Mouse (Mus musculus) CH12.LX (cell line): ENCODE measurements around the gene Wwp2. TPM values are rescaled to one million over a fixed set of nuclear protein-coding genes. Genes with fewer than 3 reads are reported as not detected.
A peak's percentile ranks its signal among the peaks of the same experiment; 100 is the strongest.

Source experiments
- DNase-seq: peaks from one replicate; pipeline ENCODE4 v3.0.0-alpha.2; 2013; ENCODE audit errors: extremely low read depth
- H3K27ac ChIP-seq: 2 replicates; pipeline ENCODE4 v1.5.1; 2012; ENCODE audit warnings: low read depth, mild to moderate bottlenecking, control low read depth, moderate library complexity; ENCODE audit not compliant: insufficient read depth
- H3K27me3 ChIP-seq: replicated peaks from 2 replicates; pipeline ENCODE3; 2012; ENCODE audit warnings: inconsistent platforms
- H3K36me3 ChIP-seq, 2 experiments: replicated peaks in 1 of 2; 2 replicates each; pipeline versions ENCODE3 to v1.6.1; 2012; ENCODE audit warnings: inconsistent platforms in 1 of 2, low read length in 1 of 2, mild to moderate bottlenecking in 1 of 2, mixed read lengths in 1 of 2, moderate library complexity in 1 of 2; ENCODE audit not compliant: control insufficient read depth in 1 of 2, insufficient read depth in 1 of 2
- H3K4me1 ChIP-seq, 2 experiments: 2 replicates each; pipeline ENCODE4 v1.6.1; 2012; ENCODE audit warnings: inconsistent platforms in 1 of 2, moderate library complexity in 1 of 2; ENCODE audit not compliant: insufficient read depth in 2 of 2, control insufficient read depth in 1 of 2
- H3K4me2 ChIP-seq: 2 replicates; pipeline ENCODE4 v1.6.1; 2012; ENCODE audit warnings: low read depth, mild to moderate bottlenecking, control low read depth; ENCODE audit not compliant: poor library complexity, insufficient read depth, severe bottlenecking
- H3K4me3 ChIP-seq, 3 experiments: fragments of 150-350 bp in 1 of 3; sonication (generic) in 1 of 3; replicated peaks in 1 of 3; 2 replicates each; pipeline versions ENCODE3 to v1.5.1; 2011 to 2012; ENCODE audit warnings: low read depth in 2 of 3, low read length in 2 of 3, mild to moderate bottlenecking in 2 of 3, moderate library complexity in 2 of 3, control low read depth in 1 of 3, improper control_type of control experiment in 1 of 3, inconsistent platforms in 1 of 3, mixed read lengths in 1 of 3; ENCODE audit not compliant: poor library complexity in 1 of 3
- H3K79me2 ChIP-seq: replicated peaks from 2 replicates; pipeline ENCODE4 v1.6.1; 2012; ENCODE audit warnings: mild to moderate bottlenecking, moderate library complexity; ENCODE audit not compliant: control insufficient read depth, poor library complexity, insufficient read depth, severe bottlenecking; ENCODE audit errors: extremely low read depth
- H3K9ac ChIP-seq: 2 replicates; pipeline ENCODE4 v1.6.1; 2012; ENCODE audit warnings: low read depth, mild to moderate bottlenecking, control low read depth, moderate library complexity; ENCODE audit not compliant: insufficient read depth
- H3K9me3 ChIP-seq: replicated peaks from 2 replicates; pipeline ENCODE3; 2012; ENCODE audit warnings: low read length, inconsistent platforms, mixed read lengths
- BHLHE40 ChIP-seq: IDR thresholded peaks from 2 replicates; pipeline ENCODE4 v1.6.1; 2011; ENCODE audit warnings: mild to moderate bottlenecking, low read depth, low read length, improper control_type of control experiment
- CHD2 ChIP-seq: IDR thresholded peaks from 2 replicates; pipeline ENCODE4 v1.6.1; 2011; ENCODE audit warnings: low read length, improper control_type of control experiment
- CTCF ChIP-seq, 2 experiments: IDR thresholded peaks in 1 of 2; conservative IDR thresholded peaks in 1 of 2; 2 replicates each; pipeline ENCODE4 v1.5.1; 2011 to 2012; ENCODE audit warnings: low read depth in 2 of 2, low read length in 2 of 2, improper control_type of control experiment in 1 of 2, inconsistent platforms in 1 of 2, mild to moderate bottlenecking in 1 of 2, moderate library complexity in 1 of 2
- ELF1 ChIP-seq: IDR thresholded peaks from 2 replicates; pipeline ENCODE4 v1.6.1; 2014; ENCODE audit warnings: low read depth, mild to moderate bottlenecking, inconsistent platforms, low read length, improper control_type of control experiment
- EP300 ChIP-seq: IDR thresholded peaks from 2 replicates; pipeline ENCODE4 v1.6.1; 2011; ENCODE audit warnings: low read length, improper control_type of control experiment
- GABPA ChIP-seq: IDR thresholded peaks from 2 replicates; pipeline ENCODE4 v1.6.1; 2012; ENCODE audit warnings: low read depth, low read length, improper control_type of control experiment, inconsistent platforms; ENCODE audit not compliant: insufficient replicate concordance
- HCFC1 ChIP-seq: IDR thresholded peaks from 2 replicates; pipeline ENCODE4 v1.6.1; 2012; ENCODE audit warnings: low read depth, mild to moderate bottlenecking, inconsistent platforms, low read length, improper control_type of control experiment
- JUN ChIP-seq: IDR thresholded peaks from 2 replicates; pipeline ENCODE4 v1.6.1; 2011; ENCODE audit warnings: low read depth, mild to moderate bottlenecking, low read length, improper control_type of control experiment, moderate library complexity; ENCODE audit not compliant: insufficient read depth
- JUND ChIP-seq: conservative IDR thresholded peaks from 2 replicates; pipeline ENCODE4 v1.6.1; 2011; ENCODE audit warnings: low read depth, low read length, improper control_type of control experiment
- KAT2A ChIP-seq: IDR thresholded peaks from 2 replicates; pipeline ENCODE4 v1.6.1; 2012; ENCODE audit warnings: low read length, improper control_type of control experiment, inconsistent platforms; ENCODE audit not compliant: insufficient replicate concordance
- MAZ ChIP-seq: IDR thresholded peaks from 2 replicates; pipeline ENCODE4 v1.6.1; 2012; ENCODE audit warnings: low read depth, mild to moderate bottlenecking, inconsistent platforms, low read length, improper control_type of control experiment, moderate library complexity
- MEF2A ChIP-seq: IDR thresholded peaks from 2 replicates; pipeline ENCODE4 v1.6.1; 2014; ENCODE audit warnings: low read depth, mild to moderate bottlenecking, inconsistent platforms, low read length, improper control_type of control experiment, borderline replicate concordance
- MXI1 ChIP-seq: IDR thresholded peaks from 2 replicates; pipeline ENCODE4 v1.6.1; 2011; ENCODE audit warnings: mild to moderate bottlenecking, low read depth, low read length, improper control_type of control experiment
- MYC ChIP-seq: IDR thresholded peaks from 2 replicates; pipeline ENCODE4 v1.6.1; 2011; ENCODE audit warnings: low read depth, mild to moderate bottlenecking, improper control_type of control experiment, low read length
- NELFE ChIP-seq: IDR thresholded peaks from 2 replicates; pipeline ENCODE4 v1.6.1; 2011; ENCODE audit warnings: low read depth, low read length, improper control_type of control experiment
- NRF1 ChIP-seq: IDR thresholded peaks from 2 replicates; pipeline ENCODE4 v1.6.1; 2014; ENCODE audit warnings: low read depth, mild to moderate bottlenecking, inconsistent platforms, low read length, improper control_type of control experiment, moderate library complexity
- POLR2A ChIP-seq: IDR thresholded peaks from 2 replicates; pipeline ENCODE4 v1.6.1; 2011; ENCODE audit warnings: low read depth, mild to moderate bottlenecking, improper control_type of control experiment, low read length
- RAD21 ChIP-seq: IDR thresholded peaks from 2 replicates; pipeline ENCODE4 v1.6.1; 2011; ENCODE audit warnings: low read depth, mild to moderate bottlenecking, low read length, improper control_type of control experiment, moderate library complexity
- RCOR1 ChIP-seq: conservative IDR thresholded peaks from 2 replicates; pipeline ENCODE4 v1.6.1; 2012; ENCODE audit warnings: low read depth, mild to moderate bottlenecking, inconsistent platforms, low read length, improper control_type of control experiment
- SIN3A ChIP-seq: IDR thresholded peaks from 2 replicates; pipeline ENCODE4 v1.6.1; 2012; ENCODE audit warnings: low read length, improper control_type of control experiment, inconsistent platforms
- SMC3 ChIP-seq: IDR thresholded peaks from 2 replicates; pipeline ENCODE4 v1.6.1; 2011; ENCODE audit warnings: low read depth, low read length, improper control_type of control experiment
- TBP ChIP-seq: conservative IDR thresholded peaks from 2 replicates; pipeline ENCODE4 v1.6.1; 2011; ENCODE audit warnings: low read depth, low read length, improper control_type of control experiment
- TCF12 ChIP-seq: IDR thresholded peaks from 2 replicates; pipeline ENCODE4 v1.6.1; 2014; ENCODE audit warnings: low read depth, mild to moderate bottlenecking, inconsistent platforms, low read length, improper control_type of control experiment
- UBTF ChIP-seq: IDR thresholded peaks from 2 replicates; pipeline ENCODE4 v1.6.1; 2012; ENCODE audit warnings: low read depth, mild to moderate bottlenecking, inconsistent platforms, low read length, improper control_type of control experiment, moderate library complexity
- USF1 ChIP-seq: IDR thresholded peaks from 2 replicates; pipeline ENCODE4 v1.6.1; 2014; ENCODE audit warnings: low read depth, mild to moderate bottlenecking, inconsistent platforms, low read length, improper control_type of control experiment
- USF2 ChIP-seq: conservative IDR thresholded peaks from 2 replicates; pipeline ENCODE4 v1.6.1; 2011; ENCODE audit warnings: low read depth, low read length, improper control_type of control experiment
- ZC3H11A ChIP-seq: IDR thresholded peaks from 2 replicates; pipeline ENCODE4 v1.6.1; 2012; ENCODE audit warnings: low read depth, mild to moderate bottlenecking, inconsistent platforms, low read length, improper control_type of control experiment
- ZMIZ1 ChIP-seq: IDR thresholded peaks from 2 replicates; pipeline ENCODE4 v1.6.1; 2012; ENCODE audit warnings: low read depth, mild to moderate bottlenecking, inconsistent platforms, low read length, improper control_type of control experiment
- ZNF384 ChIP-seq: IDR thresholded peaks from 2 replicates; pipeline ENCODE4 v1.6.1; 2012; ENCODE audit warnings: low read depth, low read length, improper control_type of control experiment, inconsistent platforms
- dilution Hi-C: fragments of 300-500 bp; cut with MboI; formaldehyde crosslinking; loops from 2 replicates; pipeline ENCODE4 v1.14.3; 2020; ENCODE audit warnings: low sequenced_read_pairs; ENCODE audit not compliant: extremely low pct_unique_long_range_greater_than_20kb, extremely low pct_ligation_motif_present
- in situ Hi-C: fragments of 300-500 bp; cut with MboI; formaldehyde crosslinking; loops from 3 replicates; pipeline ENCODE4 v1.14.3; 2019; ENCODE audit warnings: low sequenced_read_pairs, low pct_ligation_motif_present, low pct_unique_long_range_greater_than_20kb, mixed read lengths
- polyA plus RNA-seq: library from polyadenylated mRNA; unstranded; fragments of >175 nt; gene quantifications from 2 replicates; pipeline ENCODE4 v1.2.1, GENCODE M21; 2012; ENCODE audit warnings: low read depth; ENCODE audit not compliant: insufficient read length
- total RNA-seq, 2 experiments: library from RNA; depleted of rRNA; stranded (reverse); fragments of 300-350 nt in 1 of 2; fragments of >200 nt in 1 of 2; gene quantifications; 2 replicates each; pipeline ENCODE4 v1.2.3; 2012 to 2014

Gene Wwp2
- total and polyA plus RNA-seq, 3 experiments = 13.5 to 30.3 (median 20.7) TPM

GRCm38 (mm10) chr8:107576702-107577101, 140.5 kb downstream of the Wwp2 start:
- no peak overlapping the region for H3K27ac ChIP-seq
- in situ Hi-C loops (loop anchor here (5.0 kb wide), 2 partner anchors 114 to 189 kb away; no protein-coding TSS in a partner anchor), dilution Hi-C loops (no loop called here)
- H3K9me3 ChIP-seq = no peaks in the 10 kb centered on the region
- no peak overlapping the region for H3K4me3 ChIP-seq
- H3K36me3 ChIP-seq = peaks cover 25 to 50% of the 10 kb centered on the region in 2 experiments
- DNase-seq = peak; percentile 79
- H3K4me2 ChIP-seq = no peak overlapping the region
- H3K4me1 ChIP-seq = peaks cover 0 to 3% of the 10 kb centered on the region in 2 experiments; a peak in 1 of 4 replicates
- TF ChIP-seq KAT2A (no peak), JUN (no peak), EP300 (no peak), ZMIZ1 (no peak), HCFC1 (no peak), NELFE (no peak), CHD2 (no peak), BHLHE40 (no peak), GABPA (no peak), RAD21 (peak; percentile 82), UBTF (no peak), NRF1 (no peak), USF1 (no peak), ELF1 (no peak), ZC3H11A (peak; percentile 10; the same call in 1 of the 2 replicates), SMC3 (peak; percentile 82), MEF2A (no peak), TCF12 (no peak), CTCF (conservative IDR thresholded peaks at IDR 0.05 in 1 of 2, IDR thresholded peaks at IDR 0.05 in 1 of 2; ENCODE audit: low read depth in 2 of 2, low read length in 2 of 2) (peak; percentile 61 to 86)
- H3K27me3 ChIP-seq = no peaks in the 10 kb centered on the region
- H3K79me2 ChIP-seq = no peaks in the 10 kb centered on the region
- H3K9ac ChIP-seq = no peak overlapping the region

DNA sequence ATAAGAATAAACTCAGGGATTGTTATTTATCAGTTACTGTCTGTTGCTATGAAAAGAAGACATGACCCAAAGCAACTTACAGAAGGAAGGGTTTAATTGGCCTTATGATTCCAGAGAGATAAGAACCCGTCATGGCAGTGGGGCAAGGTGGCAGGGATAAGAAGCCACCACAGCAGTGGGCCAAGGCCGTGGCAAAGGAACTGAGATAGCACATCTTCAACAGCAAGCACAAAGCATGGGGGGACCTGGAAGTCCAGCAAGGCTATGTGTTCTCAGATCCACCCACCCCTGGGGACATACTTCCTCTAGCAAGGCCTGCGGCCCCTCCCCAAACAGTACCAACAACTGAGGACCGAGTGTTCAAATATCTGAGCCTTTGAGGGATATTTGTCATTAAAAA, 141.5 kb downstream of the Wwp2 start:
- Histone ChIP-seq H3K27me3 (no peaks in the 10 kb centered on the region), H3K79me2 (no peaks in the 10 kb centered on the region), H3K9me3 (no peaks in the 10 kb centered on the region), H3K4me1 (peaks cover 0 to 3% of the 10 kb centered on the region in 2 experiments; a peak in 1 of 4 replicates), H3K4me2 (no peak overlapping the region), H3K9ac (no peak overlapping the region), H3K27ac (no peak overlapping the region), H3K4me3 (no peak overlapping the region), H3K36me3 (peaks cover 34 to 59% of the 10 kb centered on the region in 2 experiments)
- dilution Hi-C loops (no loop called here), in situ Hi-C loops (loop anchor here (5.0 kb wide), 2 partner anchors 115 to 190 kb away; no protein-coding TSS in a partner anchor)
- DNase-seq = no peak
- no peak for TF ChIP-seq POLR2A
- no peak for TF ChIP-seq USF1
- no peak for TF ChIP-seq JUND
- no peak for TF ChIP-seq RCOR1
- TF ChIP-seq SIN3A = no peak
- no peak for TF ChIP-seq ZMIZ1
- no peak for TF ChIP-seq TBP
- TF ChIP-seq USF2 = no peak
- TF ChIP-seq MXI1 = no peak
- no peak for TF ChIP-seq NELFE
- no peak for TF ChIP-seq TCF12
- TF ChIP-seq MAZ = no peak
- TF ChIP-seq HCFC1 = no peak
- no peak for TF ChIP-seq MYC
- no peak for TF ChIP-seq UBTF
- TF ChIP-seq KAT2A = no peak
- no peak for TF ChIP-seq ZNF384
